Mouse (Mus musculus) hindbrain, embryonic 14.5 days (tissue): ENCODE results near the gene Olfr24. TPM values are rescaled to one million over a fixed set of nuclear protein-coding genes. Genes with fewer than 3 reads are reported as not detected.

Source experiments
- ATAC-seq: fragments of 200-750 bp; cut with Nextera tagmentation; 2 replicates; pipeline ENCODE4 v1.8.0; 2017; ENCODE audit warnings: moderate number of reproducible peaks, mild to moderate bottlenecking, moderate TSS enrichment, moderate library complexity; ENCODE audit not compliant: low FRiP score
- DNase-seq: peaks from one replicate; pipeline ENCODE4 v3.0.0-alpha.2; 2015; ENCODE audit warnings: low spot score
- H3K27ac ChIP-seq: fragments of 300-500 bp; sonication (generic); 2 replicates; pipeline ENCODE4 v1.5.1; 2014; ENCODE audit warnings: mild to moderate bottlenecking, moderate library complexity
- H3K27me3 ChIP-seq: fragments of 300-500 bp; sonication (generic); 2 replicates; pipeline ENCODE4 v1.6.1; 2014; ENCODE audit warnings: mild to moderate bottlenecking, low read length, mixed read lengths; ENCODE audit not compliant: control insufficient read depth, insufficient read depth
- H3K36me3 ChIP-seq: fragments of 300-500 bp; sonication (generic); replicated peaks from 2 replicates; pipeline ENCODE4 v1.6.1; 2014; ENCODE audit not compliant: control insufficient read depth, insufficient read depth
- H3K4me1 ChIP-seq: fragments of 300-500 bp; sonication (generic); replicated peaks from 2 replicates; pipeline ENCODE4 v1.6.1; 2014; ENCODE audit warnings: antibody characterized with exemption, low read length, mixed read lengths; ENCODE audit not compliant: control insufficient read depth, insufficient read depth
- H3K4me2 ChIP-seq: fragments of 300-500 bp; sonication (generic); replicated peaks from 2 replicates; pipeline ENCODE4 v1.6.1; 2014; ENCODE audit warnings: mild to moderate bottlenecking, moderate library complexity
- H3K4me3 ChIP-seq: fragments of 300-500 bp; sonication (generic); replicated peaks from 2 replicates; pipeline ENCODE4 v1.5.1; 2014; ENCODE audit warnings: mild to moderate bottlenecking, low read length
- H3K9ac ChIP-seq: fragments of 300-500 bp; sonication (generic); 2 replicates; pipeline ENCODE4 v1.6.1; 2014
- H3K9me3 ChIP-seq: fragments of 300-500 bp; sonication (generic); 2 replicates; pipeline ENCODE4 v1.6.1; 2016; ENCODE audit warnings: low read length; ENCODE audit not compliant: control insufficient read depth
- WGBS: fragments of 180-500 bp; shearing (Covaris S2); extraction: QIAGEN DNeasy Blood & Tissue Kit; methylation state at CpG from one replicate; pipeline ENCODE4 v1.1.7; 2014; 5-methylcytosine and 5-hydroxymethylcytosine counted together
- polyA plus RNA-seq: library from polyadenylated mRNA; unstranded; fragments of >200 nt; fragmentation: Nextera tagmentation; extraction: Ambion mirVana; gene quantifications from 2 replicates; pipeline ENCODE4 v1.2.1, GENCODE M21; 2014

Gene Olfr24
- polyA plus RNA-seq, 1 experiment from 2014 or later = not detected

DNA sequence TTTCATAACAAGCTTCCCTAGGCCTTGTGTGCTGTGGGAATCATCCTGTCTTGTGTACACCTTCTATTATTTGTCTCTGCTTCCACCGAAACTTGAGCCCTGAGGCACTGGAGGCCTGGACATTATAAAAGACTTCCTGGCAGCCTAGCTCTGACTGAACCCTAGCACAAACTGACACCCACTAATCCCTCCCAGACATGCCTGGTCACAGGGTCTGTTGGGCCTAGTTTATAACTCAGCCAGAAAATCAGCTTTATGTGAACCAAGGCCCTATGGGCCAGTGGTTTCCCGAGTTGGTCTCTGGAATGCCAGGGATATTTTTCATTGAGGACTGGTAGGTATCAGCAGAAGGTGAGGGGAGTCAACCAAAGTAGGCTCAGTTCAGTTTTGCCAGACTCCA lies 42.8 kb downstream of the Olfr24 start:
- no peak overlapping the region for H3K27ac ChIP-seq
- H3K36me3 ChIP-seq = no peaks in the 10 kb centered on the region
- no peaks in the 10 kb centered on the region; the same call in 1 of the 2 replicates for H3K4me1 ChIP-seq
- 49% methylated on average over 2 of the region's 2 CpGs for WGBS
- H3K9me3 ChIP-seq = no peaks in the 10 kb centered on the region
- no peak overlapping the region for H3K9ac ChIP-seq
- no peaks in the 10 kb centered on the region for H3K27me3 ChIP-seq
- DNase-seq (no peak), ATAC-seq (no peak)
- no peak overlapping the region for H3K4me2 ChIP-seq
- H3K4me3 ChIP-seq = no peak overlapping the region

- Histone ChIP-seq H3K9ac (no peak overlapping the region), H3K9me3 (no peaks in the 10 kb centered on the region), H3K27ac (no peak overlapping the region), H3K27me3 (no peaks in the 10 kb centered on the region), H3K4me1 (no peaks in the 10 kb centered on the region), H3K4me2 (no peak overlapping the region), H3K4me3 (no peak overlapping the region), H3K36me3 (no peaks in the 10 kb centered on the region)
- ATAC-seq (no peak), DNase-seq (no peak)
These were observed 58.2 kb downstream of the Olfr24 start for GRCm38 (mm10) chr9:18705628-18706027.

Other genes starting within 250 kb of the Olfr24 start
- not detected in 2 replicates for gene Muc16, start 89.5 kb downstream of the Olfr24 start, polyA plus RNA-seq
- not detected in 2 replicates for gene Olfr828, start 55.5 kb upstream of the Olfr24 start, polyA plus RNA-seq
- gene Olfr829, start 90.9 kb upstream of the Olfr24 start, polyA plus RNA-seq = not detected in 2 replicates
- gene Olfr830, start 110.7 kb upstream of the Olfr24 start, polyA plus RNA-seq = not detected in 2 replicates
- gene Olfr832, start 173.1 kb upstream of the Olfr24 start, polyA plus RNA-seq = not detected in 2 replicates
- gene Olfr834, start 224.0 kb upstream of the Olfr24 start, polyA plus RNA-seq = not detected in 2 replicates